Mouse (Mus musculus): ENCODE data around the gene Fam129a. TPM values are rescaled to one million over a fixed set of nuclear protein-coding genes. Genes with fewer than 3 reads are reported as not detected.
A peak's percentile ranks its signal among the peaks of the same experiment; 100 is the strongest.
"Not testable (repeated sequence)": the region's sequence is repeated elsewhere in the genome, so short reads cannot be mapped to it uniquely, and the experiment has no call there.

Gene Fam129a
- polyA plus RNA-seq, 1 experiment from 2014 or later = 0.51 TPM

DNA sequence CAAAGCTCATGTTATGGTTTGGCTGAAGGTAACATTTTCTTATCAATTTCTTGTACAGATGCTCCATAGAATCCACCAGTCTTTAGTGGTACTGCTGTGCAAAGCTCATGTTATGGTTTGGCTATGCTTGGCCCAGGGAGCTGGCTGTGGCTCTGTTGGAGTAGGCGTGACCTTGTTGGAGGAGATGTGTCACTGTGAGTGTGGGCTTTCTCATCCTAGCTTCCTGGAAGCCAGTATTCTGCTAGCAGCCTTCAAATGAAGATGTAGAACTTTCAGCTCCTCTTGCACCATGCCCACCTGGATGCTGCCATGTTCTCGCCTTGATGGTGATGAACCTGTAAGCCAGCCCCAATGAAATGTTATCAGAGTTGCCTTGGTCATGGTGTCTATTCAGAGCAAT is 178.9 kb downstream of the Fam129a start:
- not testable (repeated sequence) for H3K36me3 ChIP-seq (ENCODE audit: control insufficient read depth, insufficient read depth, low read length); H3K9ac ChIP-seq (ENCODE audit: low read length); H3K4me2 ChIP-seq; H3K27ac ChIP-seq (ENCODE audit: low read depth, low read length); H3K27me3 ChIP-seq (ENCODE audit: control insufficient read depth, insufficient read depth, low read length); H3K4me1 ChIP-seq (ENCODE audit: control insufficient read depth, insufficient read depth, low read length); ATAC-seq (ENCODE audit: low FRiP score); H3K4me3 ChIP-seq (ENCODE audit: low read depth, low read length); DNase-seq (ENCODE audit: low spot score, missing footprints); H3K9me3 ChIP-seq (ENCODE audit: control insufficient read depth, low read length)
- 91% methylated on average over 2 of the region's 2 CpGs for WGBS

DNA sequence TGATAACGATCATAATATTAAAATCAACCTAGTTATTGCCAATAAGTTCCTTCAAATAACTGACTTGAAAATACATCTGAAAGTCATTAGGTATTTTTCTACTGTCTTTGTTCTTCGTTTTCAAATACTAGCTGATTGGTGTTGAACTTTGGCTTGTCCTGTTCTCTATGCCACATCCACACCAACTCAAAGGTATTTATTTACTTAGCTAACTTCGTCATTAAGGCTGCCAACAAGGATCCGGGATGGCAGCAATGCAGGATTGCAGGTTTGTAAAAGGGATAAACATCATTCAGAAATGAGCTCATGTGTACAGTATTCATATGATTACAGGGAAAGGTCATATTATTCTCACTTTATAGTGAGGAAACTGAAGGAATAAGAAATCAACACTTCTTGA is 182.0 kb downstream of the Fam129a start:
- WGBS = 77% methylated on average over 4 of the region's 4 CpGs
- no peak for ATAC-seq (ENCODE audit: low FRiP score)
- DNase-seq (ENCODE audit: low spot score, missing footprints) = no peak

DNA sequence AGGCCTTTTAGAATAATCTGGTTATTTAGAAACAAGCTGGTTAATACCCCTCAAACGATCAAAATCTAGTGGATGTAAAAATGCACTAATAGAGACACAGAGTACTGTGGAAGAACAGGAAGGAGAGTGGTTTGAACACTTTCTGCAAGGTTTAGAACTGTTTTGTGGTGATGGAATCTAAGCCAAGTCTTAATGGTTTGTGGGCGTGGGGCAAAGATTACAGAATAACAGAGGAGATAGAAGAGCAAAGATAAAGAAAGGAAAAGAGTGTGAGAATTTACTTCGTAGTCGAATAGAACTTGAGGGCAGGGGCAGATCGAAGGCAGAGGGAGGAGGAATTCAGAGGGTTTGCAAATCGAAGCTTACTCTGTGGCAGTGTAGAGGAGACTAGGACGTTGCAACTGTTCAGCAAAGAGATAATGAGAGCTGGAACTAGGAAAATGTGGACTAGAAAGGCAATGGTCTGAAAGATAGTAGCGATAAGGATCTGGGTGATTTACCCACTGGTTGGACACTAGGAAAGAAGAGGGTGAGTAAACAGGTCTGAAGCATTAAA is 182.5 kb downstream of the Fam129a start:
- Histone ChIP-seq H3K27me3 (ENCODE audit: control insufficient read depth, insufficient read depth, low read length) (no peaks in the 10 kb centered on the region), H3K27ac (ENCODE audit: low read depth, low read length) (no peak overlapping the region), H3K4me1 (ENCODE audit: control insufficient read depth, insufficient read depth, low read length) (peaks cover 13% of the 10 kb centered on the region), H3K36me3 (ENCODE audit: control insufficient read depth, insufficient read depth, low read length) (no peaks in the 10 kb centered on the region), H3K4me3 (ENCODE audit: low read depth, low read length) (no peak overlapping the region), H3K4me2 (no peak overlapping the region), H3K9ac (ENCODE audit: low read length) (no peak overlapping the region), H3K9me3 (ENCODE audit: control insufficient read depth, low read length) (no peaks in the 10 kb centered on the region)
- 84% methylated on average over 8 of the region's 8 CpGs for WGBS
- no peak for ATAC-seq (ENCODE audit: low FRiP score)
- DNase-seq (ENCODE audit: low spot score, missing footprints) = no peak

More for the DNA sequence above, 182.0 kb downstream of the Fam129a start:
- H3K27ac ChIP-seq (ENCODE audit: low read depth, low read length) = no peak overlapping the region
- H3K9me3 ChIP-seq (ENCODE audit: control insufficient read depth, low read length) = no peaks in the 10 kb centered on the region
- H3K9ac ChIP-seq (ENCODE audit: low read length) = no peak overlapping the region
- H3K4me2 ChIP-seq = no peak overlapping the region
- peaks cover 13% of the 10 kb centered on the region for H3K4me1 ChIP-seq (ENCODE audit: control insufficient read depth, insufficient read depth, low read length)
- no peak overlapping the region for H3K4me3 ChIP-seq (ENCODE audit: low read depth, low read length)
- no peaks in the 10 kb centered on the region for H3K27me3 ChIP-seq (ENCODE audit: control insufficient read depth, insufficient read depth, low read length)
- H3K36me3 ChIP-seq (ENCODE audit: control insufficient read depth, insufficient read depth, low read length) = no peaks in the 10 kb centered on the region

DNA sequence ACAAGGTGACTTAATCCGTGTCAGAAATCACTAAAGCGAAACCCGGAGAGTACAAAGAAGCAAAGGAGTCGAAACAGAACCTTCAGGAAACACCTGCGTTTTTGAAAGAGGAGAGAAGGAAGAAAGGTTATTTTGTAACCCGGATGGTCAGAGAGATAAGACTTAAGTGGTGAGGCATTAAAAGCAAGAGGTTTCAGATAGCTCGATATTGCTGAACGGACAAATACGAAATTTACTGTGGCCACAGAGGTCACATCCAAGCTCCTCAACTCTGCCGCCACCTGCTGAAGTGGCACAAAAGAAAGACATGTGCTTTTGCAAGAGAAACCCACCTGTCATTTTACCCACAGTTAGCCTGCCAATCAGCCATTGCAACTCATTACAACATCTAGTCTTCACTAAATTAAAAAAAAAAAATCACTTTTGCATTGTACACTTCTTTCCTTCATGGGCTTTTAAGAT is 183.1 kb downstream of the Fam129a start:
- Histone ChIP-seq H3K9ac (ENCODE audit: low read length) (no peak overlapping the region; the same call in 1 of the 2 replicates), H3K27ac (ENCODE audit: low read depth, low read length) (no peak overlapping the region)
- 77% methylated on average over 10 of the region's 10 CpGs for WGBS

DNA sequence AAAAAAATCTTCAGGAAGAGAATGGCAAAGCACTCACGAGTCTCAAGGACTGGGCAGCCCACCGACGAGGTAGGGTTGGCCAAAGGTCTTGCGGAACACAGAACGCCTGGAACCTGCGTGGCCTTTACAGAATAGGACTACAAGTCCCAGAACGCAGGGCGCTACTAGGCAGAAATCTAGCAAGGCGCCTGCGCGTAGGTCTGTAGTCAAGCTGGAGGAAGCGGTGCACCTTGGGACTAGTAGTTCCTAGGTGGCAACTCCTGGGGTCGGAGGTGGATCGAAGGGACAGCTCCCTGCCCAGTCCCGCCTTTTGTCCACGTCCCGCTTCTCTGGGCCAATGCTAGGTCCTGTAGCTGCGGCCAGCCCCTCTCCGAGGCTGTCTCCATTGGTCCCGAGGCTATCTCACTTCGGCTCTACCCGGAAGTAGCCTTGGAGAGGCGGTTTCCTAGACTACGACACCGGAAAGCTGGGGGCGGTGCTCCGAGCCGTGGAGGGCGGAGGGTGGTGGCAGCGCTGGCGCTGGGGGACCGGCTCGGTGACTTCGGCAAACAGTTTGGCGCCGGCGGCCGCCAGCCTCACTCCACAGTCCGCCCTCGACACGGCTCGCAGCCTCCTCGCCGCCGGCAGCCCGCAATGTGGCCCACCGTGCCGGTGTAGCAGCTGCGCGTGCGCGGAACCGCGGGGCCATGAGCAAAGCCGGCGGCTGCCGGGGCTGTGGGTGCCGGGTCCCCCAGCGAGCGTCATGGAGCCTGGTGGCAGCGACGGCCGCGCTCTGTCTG is 184.1 kb downstream of the Fam129a start, which contains the start of gene Edem3:
Gene Edem3, plus strand, starts transcription at position 491 of the 779 bp plus-strand sequence.
- ATAC-seq (ENCODE audit: low FRiP score) (peak; percentile 100), DNase-seq (ENCODE audit: low spot score, missing footprints) (peak; percentile 99)
- peak within 1 kb of the TSS; percentile 92 for H3K4me2 ChIP-seq
- peak within 1 kb of the TSS; percentile 80 for H3K9ac ChIP-seq (ENCODE audit: low read length)
- H3K27ac ChIP-seq (ENCODE audit: low read depth, low read length) = peak within 1 kb of the TSS; percentile 65
- no peaks in the 10 kb centered on the region for H3K9me3 ChIP-seq (ENCODE audit: control insufficient read depth, low read length)
- no peaks in the 10 kb centered on the region for H3K36me3 ChIP-seq (ENCODE audit: control insufficient read depth, insufficient read depth, low read length)
- H3K27me3 ChIP-seq (ENCODE audit: control insufficient read depth, insufficient read depth, low read length) = no peaks in the 10 kb centered on the region
- WGBS = under 1% methylated on average over 64 of the region's 64 CpGs
- H3K4me1 ChIP-seq (ENCODE audit: control insufficient read depth, insufficient read depth, low read length) = peaks cover 13% of the 10 kb centered on the region
- H3K4me3 ChIP-seq (ENCODE audit: low read depth, low read length) = peak within 1 kb of the TSS; percentile 88

More for the DNA sequence above, 183.1 kb downstream of the Fam129a start:
- Histone ChIP-seq H3K4me2 (peak overlapping the region; percentile 51; the same call in 1 of the 2 replicates), H3K27me3 (ENCODE audit: control insufficient read depth, insufficient read depth, low read length) (no peaks in the 10 kb centered on the region), H3K4me3 (ENCODE audit: low read depth, low read length) (no peak overlapping the region), H3K36me3 (ENCODE audit: control insufficient read depth, insufficient read depth, low read length) (no peaks in the 10 kb centered on the region), H3K4me1 (ENCODE audit: control insufficient read depth, insufficient read depth, low read length) (peaks cover 13% of the 10 kb centered on the region), H3K9me3 (ENCODE audit: control insufficient read depth, low read length) (no peaks in the 10 kb centered on the region)
- ATAC-seq (ENCODE audit: low FRiP score) (no peak), DNase-seq (ENCODE audit: low spot score, missing footprints) (peak; percentile 83)

DNA sequence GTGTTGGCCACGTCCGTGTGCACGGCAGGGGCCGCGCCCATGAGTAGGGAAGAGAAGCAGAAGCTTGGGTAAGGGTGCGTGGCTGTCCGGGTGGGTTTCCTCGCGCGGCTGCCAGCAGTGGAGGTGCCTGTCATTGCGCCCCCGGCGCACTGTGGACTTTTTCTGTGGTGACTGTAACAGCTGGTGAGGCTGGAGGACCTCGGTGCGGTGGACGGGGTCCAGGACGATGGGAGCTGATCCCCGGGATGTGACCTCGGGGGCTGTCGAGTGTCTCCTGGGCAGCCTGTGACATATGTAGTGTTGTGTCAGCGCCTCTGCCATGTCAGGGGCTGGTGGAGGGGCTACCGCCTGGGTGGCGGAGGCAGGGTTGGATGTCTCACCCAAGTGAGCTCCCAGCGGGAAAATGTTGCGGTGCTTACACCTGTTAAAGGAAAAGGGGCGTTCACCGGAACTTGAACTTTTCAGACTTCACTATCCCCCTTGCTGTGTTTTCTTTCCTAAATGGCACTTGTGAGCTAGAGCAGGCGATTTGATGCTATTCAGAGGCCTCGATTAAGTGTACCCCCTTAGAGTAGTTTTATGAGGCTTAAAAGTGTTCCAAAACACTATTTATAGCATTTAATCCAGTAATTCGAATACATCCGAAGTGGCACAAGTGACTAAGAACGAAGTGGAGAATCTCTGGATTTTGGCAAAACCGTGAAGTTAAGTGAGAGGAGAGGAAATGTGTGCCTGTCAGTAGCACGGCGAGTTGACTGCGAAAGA is 184.9 kb downstream of the Fam129a start:
- DNase-seq (ENCODE audit: low spot score, missing footprints) = peak; percentile 92
- 8% methylated on average over 36 of the region's 36 CpGs for WGBS
- Histone ChIP-seq H3K4me1 (ENCODE audit: control insufficient read depth, insufficient read depth, low read length) (peaks cover 13% of the 10 kb centered on the region), H3K27ac (ENCODE audit: low read depth, low read length) (peak overlapping the region; percentile 65), H3K9me3 (ENCODE audit: control insufficient read depth, low read length) (no peaks in the 10 kb centered on the region), H3K4me3 (ENCODE audit: low read depth, low read length) (peak overlapping the region; percentile 88), H3K4me2 (peak overlapping the region; percentile 92), H3K36me3 (ENCODE audit: control insufficient read depth, insufficient read depth, low read length) (no peaks in the 10 kb centered on the region; the same call in 1 of the 2 replicates), H3K27me3 (ENCODE audit: control insufficient read depth, insufficient read depth, low read length) (no peaks in the 10 kb centered on the region), H3K9ac (ENCODE audit: low read length) (peak overlapping the region; percentile 80)
- ATAC-seq (ENCODE audit: low FRiP score) = no peak

DNA sequence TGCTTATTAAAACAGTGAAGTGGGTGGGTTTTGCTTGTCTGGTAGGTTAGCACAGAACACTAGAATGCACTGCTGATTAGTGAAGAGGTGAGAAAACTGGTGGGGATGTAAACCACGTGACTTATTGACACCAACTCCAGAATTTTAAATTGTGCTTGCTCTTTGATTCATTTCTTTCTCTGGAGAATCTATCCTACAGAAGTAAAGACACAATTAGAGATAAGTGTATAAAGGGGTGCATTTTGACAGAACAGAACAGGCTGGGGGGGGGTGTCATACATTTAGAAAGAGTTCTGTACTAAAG is 185.4 kb downstream of the Fam129a start:
- DNase-seq (ENCODE audit: low spot score, missing footprints) (no peak), ATAC-seq (ENCODE audit: low FRiP score) (no peak)
- Histone ChIP-seq H3K9me3 (ENCODE audit: control insufficient read depth, low read length) (no peaks in the 10 kb centered on the region), H3K4me1 (ENCODE audit: control insufficient read depth, insufficient read depth, low read length) (peaks cover 13% of the 10 kb centered on the region), H3K9ac (ENCODE audit: low read length) (peak overlapping the region; percentile 80), H3K27me3 (ENCODE audit: control insufficient read depth, insufficient read depth, low read length) (no peaks in the 10 kb centered on the region), H3K4me3 (ENCODE audit: low read depth, low read length) (peak overlapping the region; percentile 88), H3K27ac (ENCODE audit: low read depth, low read length) (no peak overlapping the region), H3K36me3 (ENCODE audit: control insufficient read depth, insufficient read depth, low read length) (no peaks in the 10 kb centered on the region; the same call in none of the 2 replicates), H3K4me2 (peak overlapping the region; percentile 92)
- WGBS = 52% methylated on average over 1 of the region's 1 CpGs

DNA sequence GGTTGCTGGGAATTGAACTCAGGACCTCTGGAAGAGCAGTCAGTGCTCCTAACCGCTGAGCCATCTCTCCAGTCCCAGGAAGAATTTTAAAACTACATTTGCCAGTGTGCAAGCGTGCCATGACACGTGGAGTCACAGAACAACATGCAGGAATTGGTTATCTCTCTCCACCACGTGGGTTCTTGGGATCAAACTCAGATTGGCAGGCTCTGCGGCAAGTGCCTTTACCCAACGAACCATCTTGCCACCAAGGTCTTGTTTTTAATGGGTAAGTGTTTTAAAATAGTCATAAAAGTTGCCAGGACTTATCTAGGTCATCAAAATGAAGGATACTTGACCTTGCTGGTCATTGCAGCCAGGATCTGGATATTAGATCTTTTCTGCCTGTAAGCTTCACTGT is 187.3 kb downstream of the Fam129a start:
- no peak overlapping the region for H3K4me3 ChIP-seq (ENCODE audit: low read depth, low read length)
- H3K27me3 ChIP-seq (ENCODE audit: control insufficient read depth, insufficient read depth, low read length) = no peaks in the 10 kb centered on the region
- H3K9ac ChIP-seq (ENCODE audit: low read length) = no peak overlapping the region
- no peaks in the 10 kb centered on the region; the same call in none of the 2 replicates for H3K36me3 ChIP-seq (ENCODE audit: control insufficient read depth, insufficient read depth, low read length)
- 85% methylated on average over 6 of the region's 6 CpGs for WGBS
- H3K4me1 ChIP-seq (ENCODE audit: control insufficient read depth, insufficient read depth, low read length) = peaks cover 13% of the 10 kb centered on the region
- no peak for DNase-seq (ENCODE audit: low spot score, missing footprints)
- H3K27ac ChIP-seq (ENCODE audit: low read depth, low read length) = no peak overlapping the region
- no peak for ATAC-seq (ENCODE audit: low FRiP score)
- H3K9me3 ChIP-seq (ENCODE audit: control insufficient read depth, low read length) = no peaks in the 10 kb centered on the region
- no peak overlapping the region for H3K4me2 ChIP-seq

DNA sequence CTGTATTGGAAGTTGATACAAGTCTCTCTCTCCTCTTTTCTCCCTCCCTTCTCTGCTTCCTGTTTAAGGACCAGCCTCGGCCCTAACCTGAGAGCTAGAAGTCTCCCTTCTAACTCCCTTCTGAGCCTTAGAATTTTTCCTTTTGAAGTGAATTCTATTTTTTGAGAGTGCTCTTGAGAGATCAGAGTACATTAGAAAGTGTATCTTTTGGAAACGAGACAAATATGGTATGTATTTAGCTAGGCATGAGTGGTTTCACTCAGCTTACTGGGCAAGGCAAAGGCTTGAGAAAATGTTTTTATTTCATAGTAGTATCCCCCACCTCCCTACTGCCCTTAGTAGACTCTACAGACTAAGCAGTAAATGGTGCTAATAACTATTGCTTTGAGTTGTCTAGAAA is 188.0 kb downstream of the Fam129a start:
- no peaks in the 10 kb centered on the region; the same call in none of the 2 replicates for H3K36me3 ChIP-seq (ENCODE audit: control insufficient read depth, insufficient read depth, low read length)
- H3K4me3 ChIP-seq (ENCODE audit: low read depth, low read length) = no peak overlapping the region
- no peak overlapping the region for H3K9ac ChIP-seq (ENCODE audit: low read length)
- DNase-seq (ENCODE audit: low spot score, missing footprints) (no peak), ATAC-seq (ENCODE audit: low FRiP score) (no peak)
- H3K4me1 ChIP-seq (ENCODE audit: control insufficient read depth, insufficient read depth, low read length) = peaks cover 13% of the 10 kb centered on the region
- H3K27me3 ChIP-seq (ENCODE audit: control insufficient read depth, insufficient read depth, low read length) = no peaks in the 10 kb centered on the region
- H3K9me3 ChIP-seq (ENCODE audit: control insufficient read depth, low read length) = no peaks in the 10 kb centered on the region
- 83% methylated on average over 2 of the region's 2 CpGs for WGBS
- H3K27ac ChIP-seq (ENCODE audit: low read depth, low read length) = no peak overlapping the region
- H3K4me2 ChIP-seq = no peak overlapping the region

All from midbrain, embryonic 11.5 days (tissue).